13 mouse cellular contexts compared by ENCODE assay signal in the genomic region with DNA sequence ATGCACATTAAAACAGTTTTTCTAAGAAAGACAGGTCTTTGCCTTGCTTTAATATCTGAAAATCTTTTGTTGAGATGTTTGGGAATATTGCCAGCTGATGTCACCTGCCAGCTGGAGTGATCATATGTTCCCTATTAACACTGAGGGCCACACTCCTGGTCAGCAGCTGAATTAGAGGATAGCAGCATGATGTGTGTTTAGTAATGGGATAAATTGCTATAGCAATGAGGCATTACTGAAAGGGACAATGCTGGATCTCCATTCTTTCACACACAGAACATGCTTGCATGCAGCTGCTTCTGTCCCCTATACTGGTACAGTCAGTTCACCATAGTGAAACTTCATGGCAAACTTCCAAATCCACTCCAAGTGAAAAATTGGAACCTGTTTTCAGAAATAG.
DNase-seq lines count a peak whose midpoint lies in the region; ATAC-seq lines count a peak whose summit lies in the region.
"Had no signal": no experiment of that assay in that cellular context is flagged by ENCODE, and none has a peak within 500 bp of the region (broad histone marks: within the 10 kb centered on the region; RNA-seq: fewer than 3 reads in every experiment).

No protein-coding gene starts in this region.

- no peak overlapping the region for H3K4me3 ChIP-seq in hindbrain, embryonic 13.5 days
- H3K4me3 ChIP-seq: embryonic facial prominence, embryonic 13.5 days had no signal

- H3K4me2 ChIP-seq in hindbrain, embryonic 13.5 days: no peak overlapping the region
- H3K4me2 ChIP-seq: embryonic facial prominence, embryonic 13.5 days had no signal

- intact Hi-C loops in left cerebral cortex, postnatal 4 days (cut with DNase I): no loop called here

- no peaks in the 10 kb centered on the region for H3K27me3 ChIP-seq in hindbrain, embryonic 13.5 days
- H3K27me3 ChIP-seq: embryonic facial prominence, embryonic 13.5 days; Patski had no signal

- peak; percentile 42 for DNase-seq in left cerebral cortex, postnatal 4 days
- DNase-seq in left cerebral cortex, adult 18-20 months (ENCODE audit: low spot score in 2 of 2): no peak
- peak; percentile 39 to 45 for DNase-seq in cerebellum, postnatal 14 days
- DNase-seq in retina, embryonic 14.5 days (ENCODE audit: low spot score): peak; percentile 66
- no peak for DNase-seq in right cerebral cortex, postnatal 10 days (ENCODE audit: low spot score in 2 of 2)
- DNase-seq in adrenal gland, postnatal 25 days: no peak
- no peak for DNase-seq in urinary bladder, postnatal 36 days (ENCODE audit: low spot score in 2 of 2)
- DNase-seq: kidney, postnatal 4 days; thymus, adult 18-20 months had no signal

- ATAC-seq in hindbrain, embryonic 13.5 days (ENCODE audit: low FRiP score): peak; percentile 79
- ATAC-seq: intestine, postnatal 0 days; Patski had no signal

- no peaks in the 10 kb centered on the region for H3K36me3 ChIP-seq in hindbrain, embryonic 13.5 days
- H3K36me3 ChIP-seq: embryonic facial prominence, embryonic 13.5 days had no signal

- H3K4me1 ChIP-seq in hindbrain, embryonic 13.5 days (replicated peaks): peaks cover 12% of the 10 kb centered on the region
- H3K4me1 ChIP-seq: embryonic facial prominence, embryonic 13.5 days had no signal

- no peak overlapping the region for H3K9ac ChIP-seq in hindbrain, embryonic 13.5 days
- H3K9ac ChIP-seq: embryonic facial prominence, embryonic 13.5 days had no signal

- no peaks in the 10 kb centered on the region for H3K9me3 ChIP-seq in hindbrain, embryonic 13.5 days
- H3K9me3 ChIP-seq: embryonic facial prominence, embryonic 13.5 days had no signal

- peak overlapping the region; percentile 60; the same call in 1 of the 2 replicates for H3K27ac ChIP-seq in hindbrain, embryonic 13.5 days
- H3K27ac ChIP-seq: embryonic facial prominence, embryonic 13.5 days had no signal

Comparison
In these comparisons a context has a peak if more than half of its experiments do, and no peak if none do; other contexts are left out.
1. DNase-seq: peak in left cerebral cortex, postnatal 4 days (single experiment), cerebellum, postnatal 14 days (2 of 2) and retina, embryonic 14.5 days (single experiment); none in left cerebral cortex, adult 18-20 months (0 of 2), right cerebral cortex, postnatal 10 days (0 of 2), adrenal gland, postnatal 25 days (single experiment) and urinary bladder, postnatal 36 days (0 of 2).